Comparison of ENCODE assay signal across 15 mouse cellular contexts in the genomic region with DNA sequence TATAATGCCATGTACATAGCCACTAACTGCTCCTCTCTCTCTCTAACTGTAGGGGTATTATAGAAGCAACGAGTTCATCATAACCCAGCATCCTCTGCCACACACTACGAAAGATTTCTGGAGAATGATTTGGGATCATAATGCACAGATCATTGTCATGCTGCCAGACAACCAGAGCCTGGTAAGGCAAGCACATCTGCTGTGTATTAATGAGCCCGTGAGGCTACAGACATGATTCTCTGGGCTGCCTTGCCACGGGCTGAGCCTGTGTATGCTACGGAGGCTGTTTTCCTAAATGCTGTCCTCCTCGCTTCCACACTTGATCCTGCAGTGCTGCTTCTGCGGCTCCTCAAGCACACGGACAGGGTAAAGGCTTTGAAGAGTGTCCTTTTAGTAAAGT.
DNase-seq lines count a peak whose midpoint lies in the region; ATAC-seq and TF ChIP-seq lines count a peak whose summit lies in the region.
"Had no signal": no experiment of that assay in that cellular context is flagged by ENCODE, and none has a peak within 500 bp of the region (broad histone marks: within the 10 kb centered on the region; RNA-seq: fewer than 3 reads in every experiment).

No protein-coding gene starts in this region.

- no peaks in the 10 kb centered on the region for H3K27me3 ChIP-seq in midbrain, embryonic 12.5 days
- H3K27me3 ChIP-seq in midbrain, embryonic 10.5 days (ENCODE audit: low read depth, poor library complexity, severe bottlenecking): no peaks in the 10 kb centered on the region
- H3K27me3 ChIP-seq in hindbrain, postnatal 0 days (ENCODE audit: insufficient read depth, low read length): no peaks in the 10 kb centered on the region
- H3K27me3 ChIP-seq: neural tube, embryonic 12.5 days had no signal

- no peak overlapping the region for H3K9ac ChIP-seq in midbrain, embryonic 12.5 days (replicated peaks)
- no peak overlapping the region for H3K9ac ChIP-seq in hindbrain, postnatal 0 days (replicated peaks; ENCODE audit: low read length)
- H3K9ac ChIP-seq: neural tube, embryonic 12.5 days had no signal

- DNase-seq in embryo, embryonic 11 days: peak; percentile 7
- no peak for DNase-seq in embryo, embryonic 9.5 days (ENCODE audit: extremely low spot score)
- DNase-seq in midbrain, embryonic 10.5 days (ENCODE audit: low spot score): no peak
- peak; percentile 52 for DNase-seq in hindbrain, postnatal 0 days (ENCODE audit: low spot score)
- DNase-seq in retina, embryonic 14.5 days (ENCODE audit: low spot score): peak; percentile 12
- no peak for DNase-seq in gastrocnemius, postnatal 10 days
- DNase-seq in heart, postnatal 25 days (ENCODE audit: low spot score): no peak
- DNase-seq: adrenal gland, adult 2 months; cerebellum, adult 9-10 months; lung, postnatal 10 days; right cerebral cortex, adult 18-20 months had no signal

- peaks cover 18% of the 10 kb centered on the region; the same call in 1 of the 2 replicates for H3K36me3 ChIP-seq in midbrain, embryonic 12.5 days
- H3K36me3 ChIP-seq in midbrain, embryonic 10.5 days: peaks cover 15% of the 10 kb centered on the region
- peaks cover 13% of the 10 kb centered on the region; the same call in 1 of the 2 replicates for H3K36me3 ChIP-seq in hindbrain, postnatal 0 days (ENCODE audit: insufficient read depth, low read length)
- H3K36me3 ChIP-seq: neural tube, embryonic 12.5 days had no signal

- H3K9me3 ChIP-seq in midbrain, embryonic 12.5 days: no peaks in the 10 kb centered on the region
- no peaks in the 10 kb centered on the region for H3K9me3 ChIP-seq in midbrain, embryonic 10.5 days (replicated peaks)
- no peaks in the 10 kb centered on the region for H3K9me3 ChIP-seq in hindbrain, postnatal 0 days (ENCODE audit: low read length)
- H3K9me3 ChIP-seq: neural tube, embryonic 12.5 days had no signal

- intact Hi-C loops in heart, postnatal 25 days (cut with DNase I): no loop called here

- 71% methylated on average over 8 of the region's 8 CpGs for WGBS in midbrain, embryonic 12.5 days
- WGBS in midbrain, embryonic 10.5 days: 87% methylated on average over 8 of the region's 8 CpGs
- 41% methylated on average over 8 of the region's 8 CpGs for WGBS in hindbrain, postnatal 0 days

- no peak overlapping the region for H3K4me3 ChIP-seq in midbrain, embryonic 12.5 days
- no peak overlapping the region for H3K4me3 ChIP-seq in midbrain, embryonic 10.5 days
- no peak overlapping the region for H3K4me3 ChIP-seq in hindbrain, postnatal 0 days (ENCODE audit: low read length)
- H3K4me3 ChIP-seq: neural tube, embryonic 12.5 days had no signal

- no peak overlapping the region for H3K4me2 ChIP-seq in midbrain, embryonic 12.5 days (replicated peaks)
- no peak overlapping the region for H3K4me2 ChIP-seq in hindbrain, postnatal 0 days (ENCODE audit: low read depth, low read length)
- H3K4me2 ChIP-seq: liver, embryonic 11.5 days; neural tube, embryonic 12.5 days had no signal

- no peak overlapping the region for H3K27ac ChIP-seq in midbrain, embryonic 12.5 days (replicated peaks)
- no peak overlapping the region for H3K27ac ChIP-seq in midbrain, embryonic 10.5 days (replicated peaks)
- 0 out of 2 replicates have a peak overlapping the region, but pooled peaks have one; percentile 3 for H3K27ac ChIP-seq in hindbrain, postnatal 0 days
- H3K27ac ChIP-seq: kidney, postnatal 0 days; neural tube, embryonic 12.5 days had no signal

- H3K4me1 ChIP-seq in midbrain, embryonic 12.5 days: peaks cover 6% of the 10 kb centered on the region; the same call in 1 of the 2 replicates
- no peaks in the 10 kb centered on the region for H3K4me1 ChIP-seq in midbrain, embryonic 10.5 days
- H3K4me1 ChIP-seq in hindbrain, postnatal 0 days (ENCODE audit: insufficient read depth, low read length): no peaks in the 10 kb centered on the region
- H3K4me1 ChIP-seq: neural tube, embryonic 12.5 days had no signal

- TF ChIP-seq CTCF in hindbrain, postnatal 0 days (IDR thresholded peaks at IDR 0.05; ENCODE audit: low read depth): no peak

- 0 out of 2 replicates have a peak, but pooled peaks have one; percentile 44 for ATAC-seq in midbrain, embryonic 12.5 days (ENCODE audit: low FRiP score, low read depth)
- peak; percentile 47; the same call in 1 of the 2 replicates for ATAC-seq in hindbrain, postnatal 0 days

Comparison
In these comparisons a context has a peak if more than half of its experiments do, and no peak if none do; other contexts are left out.
1. DNase-seq: peak in embryo, embryonic 11 days (single experiment), hindbrain, postnatal 0 days (single experiment) and retina, embryonic 14.5 days (single experiment); none in embryo, embryonic 9.5 days (single experiment), midbrain, embryonic 10.5 days (single experiment), gastrocnemius, postnatal 10 days (single experiment) and heart, postnatal 25 days (single experiment).